Mouse (Mus musculus): ENCODE results near the gene Umps. TPM values are rescaled to one million over a fixed set of nuclear protein-coding genes. Genes with fewer than 3 reads are reported as not detected.

Gene Umps
- total and polyA plus RNA-seq, 2 experiments from 2014 or later, result 24.7 to 28.3 TPM

- Histone ChIP-seq H3K27ac (ENCODE audit: low read depth, low read length) (no peak overlapping the region), H3K4me3 (ENCODE audit: low read depth, low read length) (no peak overlapping the region), H3K36me3 (ENCODE audit: insufficient read depth) (peaks cover 26% of the 10 kb centered on the region), H3K4me2 (ENCODE audit: low read depth) (no peak overlapping the region), H3K4me1 (ENCODE audit: insufficient read depth) (no peaks in the 10 kb centered on the region), H3K27me3 (ENCODE audit: insufficient read depth, low read length) (no peaks in the 10 kb centered on the region), H3K9ac (no peak overlapping the region), H3K9me3 (ENCODE audit: low read length) (no peaks in the 10 kb centered on the region)
- ATAC-seq (no peak), DNase-seq (no peak)
- whole genome bisulfite sequencing, result 84% methylated on average over 1 of the region's 1 CpGs
- no peak for TF ChIP-seq CTCF (IDR thresholded peaks at IDR 0.05; ENCODE audit: low read depth)
Observed at GRCm38 (mm10) chr16:33989106-33989505, 22.3 kb upstream of the Umps start.

GRCm38 (mm10) chr16:33988358-33989012, 21.6 kb upstream of the Umps start:
- Histone ChIP-seq H3K4me3 (ENCODE audit: low read depth, low read length) (no peak overlapping the region), H3K9me3 (ENCODE audit: low read length) (no peaks in the 10 kb centered on the region), H3K27ac (ENCODE audit: low read depth, low read length) (no peak overlapping the region), H3K9ac (no peak overlapping the region), H3K4me2 (ENCODE audit: low read depth) (no peak overlapping the region), H3K27me3 (ENCODE audit: insufficient read depth, low read length) (no peaks in the 10 kb centered on the region), H3K36me3 (ENCODE audit: insufficient read depth) (peaks cover 26% of the 10 kb centered on the region), H3K4me1 (ENCODE audit: insufficient read depth) (no peaks in the 10 kb centered on the region)
- no peak for ATAC-seq
- peak; percentile 27 for DNase-seq
- WGBS, result 67% methylated on average over 17 of the region's 17 CpGs
- TF ChIP-seq CTCF (IDR thresholded peaks at IDR 0.05; ENCODE audit: low read depth), result peak; percentile 76

GRCm38 (mm10) chr16:33986993-33987392, 20.2 kb upstream of the Umps start:
- no peak overlapping the region for H3K9ac ChIP-seq
- ATAC-seq (no peak), DNase-seq (no peak)
- no peak for TF ChIP-seq CTCF (IDR thresholded peaks at IDR 0.05; ENCODE audit: low read depth)
- WGBS, result 91% methylated on average over 7 of the region's 7 CpGs
- peaks cover 20% of the 10 kb centered on the region for H3K36me3 ChIP-seq (ENCODE audit: insufficient read depth)
- H3K9me3 ChIP-seq (ENCODE audit: low read length), result no peaks in the 10 kb centered on the region
- no peaks in the 10 kb centered on the region for H3K4me1 ChIP-seq (ENCODE audit: insufficient read depth)
- no peak overlapping the region for H3K27ac ChIP-seq (ENCODE audit: low read depth, low read length)
- H3K4me2 ChIP-seq (ENCODE audit: low read depth), result no peak overlapping the region
- H3K27me3 ChIP-seq (ENCODE audit: insufficient read depth, low read length), result no peaks in the 10 kb centered on the region
- no peak overlapping the region for H3K4me3 ChIP-seq (ENCODE audit: low read depth, low read length)

- Histone ChIP-seq H3K4me2 (ENCODE audit: low read depth) (no peak overlapping the region), H3K4me3 (ENCODE audit: low read depth, low read length) (no peak overlapping the region), H3K27me3 (ENCODE audit: insufficient read depth, low read length) (no peaks in the 10 kb centered on the region), H3K4me1 (ENCODE audit: insufficient read depth) (no peaks in the 10 kb centered on the region), H3K27ac (ENCODE audit: low read depth, low read length) (no peak overlapping the region), H3K36me3 (ENCODE audit: insufficient read depth) (peaks cover 27% of the 10 kb centered on the region), H3K9ac (no peak overlapping the region), H3K9me3 (ENCODE audit: low read length) (no peaks in the 10 kb centered on the region)
- DNase-seq (no peak), ATAC-seq (no peak)
- 94% methylated on average over 6 of the region's 6 CpGs for WGBS
- TF ChIP-seq CTCF (IDR thresholded peaks at IDR 0.05; ENCODE audit: low read depth), result no peak
Observed at GRCm38 (mm10) chr16:33985372-33985771, 18.5 kb upstream of the Umps start.

GRCm38 (mm10) chr16:33983712-33984111, 16.9 kb upstream of the Umps start:
- no peak for TF ChIP-seq CTCF (IDR thresholded peaks at IDR 0.05; ENCODE audit: low read depth)
- ATAC-seq (no peak), DNase-seq (no peak)
- Histone ChIP-seq H3K4me2 (ENCODE audit: low read depth) (no peak overlapping the region), H3K27me3 (ENCODE audit: insufficient read depth, low read length) (no peaks in the 10 kb centered on the region), H3K9ac (no peak overlapping the region), H3K9me3 (ENCODE audit: low read length) (no peaks in the 10 kb centered on the region), H3K36me3 (ENCODE audit: insufficient read depth) (peaks cover 25% of the 10 kb centered on the region), H3K27ac (ENCODE audit: low read depth, low read length) (no peak overlapping the region), H3K4me1 (ENCODE audit: insufficient read depth) (no peaks in the 10 kb centered on the region), H3K4me3 (ENCODE audit: low read depth, low read length) (no peak overlapping the region)
- WGBS, result 98% methylated on average over 6 of the region's 6 CpGs

GRCm38 (mm10) chr16:33979855-33980254, 13.0 kb upstream of the Umps start:
- no peaks in the 10 kb centered on the region for H3K4me1 ChIP-seq (ENCODE audit: insufficient read depth)
- no peak overlapping the region for H3K4me3 ChIP-seq (ENCODE audit: low read depth, low read length)
- H3K27me3 ChIP-seq (ENCODE audit: insufficient read depth, low read length), result no peaks in the 10 kb centered on the region
- no peak overlapping the region for H3K27ac ChIP-seq (ENCODE audit: low read depth, low read length)
- H3K4me2 ChIP-seq (ENCODE audit: low read depth), result no peak overlapping the region
- H3K9me3 ChIP-seq (ENCODE audit: low read length), result no peaks in the 10 kb centered on the region
- H3K9ac ChIP-seq, result no peak overlapping the region
- peaks cover 35% of the 10 kb centered on the region for H3K36me3 ChIP-seq (ENCODE audit: insufficient read depth)
- TF ChIP-seq CTCF (IDR thresholded peaks at IDR 0.05; ENCODE audit: low read depth), result no peak
- DNase-seq, result no peak
- 51% methylated on average over 2 of the region's 2 CpGs for WGBS
- no peak for ATAC-seq

- Histone ChIP-seq H3K27me3 (ENCODE audit: insufficient read depth, low read length) (no peaks in the 10 kb centered on the region), H3K27ac (ENCODE audit: low read depth, low read length) (peak overlapping the region; percentile 70; the same call in 1 of the 2 replicates), H3K4me3 (ENCODE audit: low read depth, low read length) (peak overlapping the region; percentile 92), H3K4me1 (ENCODE audit: insufficient read depth) (peaks cover 8% of the 10 kb centered on the region; the same call in 1 of the 2 replicates), H3K9me3 (ENCODE audit: low read length) (no peaks in the 10 kb centered on the region), H3K9ac (peak overlapping the region; percentile 79), H3K4me2 (ENCODE audit: low read depth) (peak overlapping the region; percentile 87), H3K36me3 (ENCODE audit: insufficient read depth) (peaks cover 5% of the 10 kb centered on the region)
- ATAC-seq (no peak), DNase-seq (no peak)
- TF ChIP-seq CTCF (IDR thresholded peaks at IDR 0.05; ENCODE audit: low read depth), result no peak
- 64% methylated on average over 2 of the region's 2 CpGs for whole genome bisulfite sequencing
Observed at GRCm38 (mm10) chr16:33967283-33967640, 424 bp upstream of the Umps start.

All from forebrain, postnatal 0 days (tissue).